Mouse (Mus musculus) G1E (cell line): ENCODE data around the gene 1700024G13Rik.

ENCODE experiments used
- CTCF ChIP-seq: IDR thresholded peaks from 2 replicates; pipeline ENCODE4 v1.5.1; 2012; ENCODE audit warnings: low read depth, low read length, inconsistent platforms, mixed read lengths
- GATA1 ChIP-seq: IDR thresholded peaks from 2 replicates; pipeline ENCODE4 v1.6.1; 2012; ENCODE audit warnings: borderline replicate concordance, low read length, inconsistent platforms, mixed read lengths

- TF ChIP-seq GATA1 = no peak
- TF ChIP-seq CTCF = no peak
Measured at GRCm38 (mm10) chr14:32344176-32344575, 44.0 kb downstream of the 1700024G13Rik start.
